ENCODE assay signal across 20 mouse cellular contexts in genomic region chr13:79288022-79288421, GRCm38 (mm10).
DNase-seq lines count a peak whose midpoint lies in the region; TF ChIP-seq lines count a peak whose summit lies in the region.
"Had no signal": no experiment of that assay in that cellular context is flagged by ENCODE, and none has a peak within 500 bp of the region (broad histone marks: within the 10 kb centered on the region; RNA-seq: fewer than 3 reads in every experiment).

No protein-coding gene starts in this region.

- no peaks in the 10 kb centered on the region for H3K9me3 ChIP-seq in MEL (replicated peaks; ENCODE audit: insufficient read depth, low read length)
- H3K9me3 ChIP-seq: G1E had no signal

- H3K79me2 ChIP-seq in MEL (ENCODE audit: control insufficient read depth, insufficient read depth, low read length, poor library complexity), result no peaks in the 10 kb centered on the region

- no peaks in the 10 kb centered on the region; a peak in 1 of 4 replicates for H3K36me3 ChIP-seq in MEL (ENCODE audit: control insufficient read depth in 1 of 2, insufficient read depth in 2 of 2, low read length in 2 of 2)
- H3K36me3 ChIP-seq: G1E had no signal

- peak; percentile 80 to 92 for TF ChIP-seq EP300 in MEL (IDR thresholded peaks at IDR 0.05; ENCODE audit: low read depth in 1 of 2, low read length in 2 of 2)

- H3K27ac ChIP-seq in MEL (ENCODE audit: control insufficient read depth, low read depth, low read length), result no peak overlapping the region

- TF ChIP-seq POLR2A in MEL (IDR thresholded peaks at IDR 0.05; ENCODE audit: control insufficient read depth in 1 of 2, insufficient read depth in 1 of 2, low read depth in 1 of 2, low read length in 2 of 2, poor library complexity in 1 of 2), result no peak

- peak; percentile 49 for DNase-seq in MEL (ENCODE audit: low read depth, low spot score)
- DNase-seq in MEL-GATA-1-ER (ENCODE audit: extremely low read depth, low read depth), result peak; percentile 49
- DNase-seq in retina, postnatal 1 day, result no peak
- DNase-seq in c-Kit-positive CD71-positive TER-119-positive erythroid progenitor cells, embryonic 14.5 days (ENCODE audit: low spot score), result no peak
- DNase-seq: adrenal gland, adult 2 months; adrenal gland, adult 8-10 months; adrenal gland, postnatal 10 days; adrenal gland, postnatal 14 days; adrenal gland, postnatal 25 days; adrenal gland, postnatal 36 days; B cell, adult 2 months; cerebellum, adult 11 months; cerebellum, adult 11-12 months; cerebellum, adult 18-20 months; cerebellum, adult 2 months; cerebellum, adult 8-10 months; cerebellum, adult 9-10 months had no signal

- H3K9ac ChIP-seq in MEL (ENCODE audit: control insufficient read depth, low read depth, low read length, poor library complexity, severe bottlenecking), result no peak overlapping the region

- H3K4me1 ChIP-seq in MEL (ENCODE audit: control insufficient read depth in 1 of 2, insufficient read depth in 2 of 2, low read length in 2 of 2), result no peaks in the 10 kb centered on the region; a peak in 2 of 4 replicates

- no peak overlapping the region for H3K4me3 ChIP-seq in MEL (ENCODE audit: control insufficient read depth in 1 of 2, insufficient read depth in 1 of 2, low read depth in 2 of 2, low read length in 2 of 2)

- no peak for TF ChIP-seq RAD21 in MEL (IDR thresholded peaks at IDR 0.05; ENCODE audit: low read depth, low read length)

- no peaks in the 10 kb centered on the region for H3K27me3 ChIP-seq in MEL (ENCODE audit: control insufficient read depth in 1 of 2, insufficient read depth in 2 of 2, low read length in 2 of 2)
- H3K27me3 ChIP-seq: CH12.LX, Patski had no signal

- no peak for TF ChIP-seq CTCF in MEL (IDR thresholded peaks at IDR 0.05 in 2 of 3, conservative IDR thresholded peaks at IDR 0.05 in 1 of 3; ENCODE audit: control insufficient read depth in 1 of 3, insufficient read depth in 1 of 3, low read depth in 2 of 3, low read length in 3 of 3, poor library complexity in 1 of 3, severe bottlenecking in 1 of 3)

TF ChIP-seq in MEL, 35 proteins besides CTCF, POLR2A, EP300 and RAD21:
- TF ChIP-seq TCF12 (IDR thresholded peaks at IDR 0.05; ENCODE audit: low read depth, low read length) (peak; percentile 88), SMC3 (IDR thresholded peaks at IDR 0.05; ENCODE audit: low read depth, low read length) (no peak), JUND (IDR thresholded peaks at IDR 0.05; ENCODE audit: low read depth, low read length) (no peak), POLR2AphosphoS2 (IDR thresholded peaks at IDR 0.05; ENCODE audit: low read length) (no peak), ZNF384 (IDR thresholded peaks at IDR 0.05; ENCODE audit: low read depth, low read length) (no peak), SIN3A (IDR thresholded peaks at IDR 0.05; ENCODE audit: low read length) (peak; percentile 36; the same call in 1 of the 2 replicates), MEF2A (IDR thresholded peaks at IDR 0.05; ENCODE audit: extremely low read depth, insufficient replicate concordance, low read depth, low read length, poor library complexity, severe bottlenecking) (peak; percentile 68; the same call in 1 of the 2 replicates), ZKSCAN1 (IDR thresholded peaks at IDR 0.05; ENCODE audit: low read depth, low read length) (no peak), UBTF (IDR thresholded peaks at IDR 0.05; ENCODE audit: borderline replicate concordance, insufficient read depth, low read depth, low read length) (no peak), BHLHE40 (IDR thresholded peaks at IDR 0.05; ENCODE audit: borderline replicate concordance, low read depth, low read length) (no peak), ELF1 (IDR thresholded peaks at IDR 0.05; ENCODE audit: low read depth, low read length) (no peak), KAT2A (conservative IDR thresholded peaks at IDR 0.05; ENCODE audit: low read depth, low read length) (no peak), ETS1 (IDR thresholded peaks at IDR 0.05; ENCODE audit: low read depth, low read length) (peak; percentile 63), MYC (IDR thresholded peaks at IDR 0.05; ENCODE audit: low read depth, low read length) (no peak), MAFK (IDR thresholded peaks at IDR 0.05; ENCODE audit: borderline replicate concordance, low read depth, low read length) (no peak), MXI1 (IDR thresholded peaks at IDR 0.05; ENCODE audit: low read depth, low read length) (no peak), ZC3H11A (IDR thresholded peaks at IDR 0.05; ENCODE audit: low read depth, low read length) (no peak), E2F4 (IDR thresholded peaks at IDR 0.05; ENCODE audit: borderline replicate concordance, low read depth, low read length) (no peak), GATA1 (IDR thresholded peaks at IDR 0.05; ENCODE audit: low read depth, low read length) (peak; percentile 89), CHD1 (IDR thresholded peaks at IDR 0.05; ENCODE audit: low read depth, low read length) (no peak), RCOR1 (IDR thresholded peaks at IDR 0.05; ENCODE audit: low read depth, low read length) (peak; percentile 72), POLR2AphosphoS5 (IDR thresholded peaks at IDR 0.05; ENCODE audit: borderline replicate concordance, low read depth, low read length) (no peak), CHD2 (IDR thresholded peaks at IDR 0.05; ENCODE audit: low read length) (no peak)

Comparison
In these comparisons a context has a peak if more than half of its experiments do, and no peak if none do; other contexts are left out.
1. DNase-seq: peak in MEL (single experiment) and MEL-GATA-1-ER (single experiment); none in retina, postnatal 1 day (single experiment) and c-Kit-positive CD71-positive TER-119-positive erythroid progenitor cells, embryonic 14.5 days (single experiment).